Mouse (Mus musculus) C2C12 (cell line): Measurements from ENCODE around the gene Msx2. TPM values are rescaled to one million over a fixed set of nuclear protein-coding genes. Genes with fewer than 3 reads are reported as not detected.

ENCODE experiments used
- H3K27me3 ChIP-seq: one replicate; pipeline ENCODE4 v1.6.1; 2011; ENCODE audit not compliant: control insufficient read depth, insufficient read depth, insufficient read length
- H3K36me3 ChIP-seq: one replicate; pipeline ENCODE4 v1.6.1; 2011; ENCODE audit not compliant: control insufficient read depth, insufficient read depth
- H3K4me3 ChIP-seq: one replicate; pipeline ENCODE4 v1.5.1; 2011; ENCODE audit warnings: mild to moderate bottlenecking, control low read depth; ENCODE audit not compliant: poor library complexity, insufficient read depth, severe bottlenecking
- H3K79me2 ChIP-seq: one replicate; pipeline ENCODE4 v1.6.1; 2011; ENCODE audit not compliant: control insufficient read depth, insufficient read depth
- H3K79me3 ChIP-seq: one replicate; pipeline ENCODE4 v1.6.1; 2011; ENCODE audit warnings: low read depth, control low read depth
- H3ac ChIP-seq: one replicate; pipeline ENCODE3; 2011; ENCODE audit warnings: low read depth; ENCODE audit not compliant: control insufficient read depth, insufficient read length
- CEBPB ChIP-seq: IDR thresholded peaks from one replicate; pipeline ENCODE4 v1.6.1; 2011; ENCODE audit warnings: low read depth, mild to moderate bottlenecking, control low read depth, moderate library complexity
- CTCF ChIP-seq: IDR thresholded peaks from one replicate; pipeline ENCODE4 v1.5.1; 2011; ENCODE audit not compliant: control insufficient read depth, insufficient read depth, insufficient read length
- FOSL1 ChIP-seq: IDR thresholded peaks from one replicate; pipeline ENCODE4 v1.8.0; 2011; ENCODE audit warnings: mild to moderate bottlenecking, low read length; ENCODE audit not compliant: poor library complexity, insufficient read depth, severe bottlenecking
- MAX ChIP-seq: IDR thresholded peaks from one replicate; pipeline ENCODE4 v1.6.1; 2011; ENCODE audit warnings: mild to moderate bottlenecking, control low read depth
- MYOD1 ChIP-seq: IDR thresholded peaks from one replicate; pipeline ENCODE4 v1.6.1; 2011; ENCODE audit warnings: low read depth; ENCODE audit not compliant: control insufficient read depth, insufficient read length
- MYOG ChIP-seq: IDR thresholded peaks from one replicate; pipeline ENCODE4 v1.6.1; 2011; ENCODE audit not compliant: control insufficient read depth, insufficient read length; ENCODE audit errors: extremely low read depth
- USF1 ChIP-seq: IDR thresholded peaks from one replicate; pipeline ENCODE4 v1.6.1; 2011; ENCODE audit warnings: low read depth, mild to moderate bottlenecking, control low read depth, moderate library complexity
- polyA plus RNA-seq: library from polyadenylated mRNA; unstranded; fragments of >200 nt; fragmentation: generic; extraction: Trizol; gene quantifications from one replicate; pipeline ENCODE4 v1.2.1, GENCODE M21; 2012; ENCODE audit warnings: missing spikeins

Gene Msx2
- polyA plus RNA-seq, 1 experiment = 0.15 TPM

DNA sequence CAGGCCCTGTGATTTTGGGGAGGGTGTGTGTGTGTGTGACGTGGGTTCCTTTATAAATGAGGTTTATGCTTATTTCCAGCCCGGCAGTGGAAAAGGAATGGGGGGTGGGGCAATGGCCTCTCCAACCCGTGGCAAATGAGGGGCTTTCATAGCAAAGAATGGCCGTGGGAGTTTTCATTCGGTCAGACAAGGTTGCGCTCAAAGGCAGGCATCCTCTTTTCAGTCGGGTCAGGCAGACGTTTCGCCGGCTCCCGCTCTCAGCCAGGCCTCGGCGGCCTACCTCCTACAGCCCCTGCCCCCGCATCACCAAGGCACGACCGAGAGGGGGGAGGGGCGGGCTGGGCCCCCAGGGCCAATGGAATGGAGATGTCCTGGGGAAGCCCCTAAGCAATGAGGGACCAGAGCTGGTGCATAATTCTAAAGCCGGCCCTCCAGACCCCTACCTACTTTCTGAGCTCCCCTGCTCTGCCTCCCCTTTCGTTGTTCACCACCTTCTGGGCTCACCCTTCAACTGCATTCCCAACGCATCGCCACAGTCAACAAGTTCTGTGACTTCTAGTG is 8.4 kb downstream of the Msx2 start:
- TF ChIP-seq CEBPB = no peak
- TF ChIP-seq FOSL1 = no peak
- no peak for TF ChIP-seq MYOD1
- no peak for TF ChIP-seq MAX
- TF ChIP-seq MYOG = no peak
- no peak for TF ChIP-seq CTCF
- TF ChIP-seq USF1 = no peak
- Histone ChIP-seq H3K79me2 (no peaks in the 10 kb centered on the region), H3K79me3 (no peaks in the 10 kb centered on the region), H3K27me3 (peaks cover 44% of the 10 kb centered on the region), H3K4me3 (no peak overlapping the region), H3K36me3 (no peaks in the 10 kb centered on the region), H3ac (no peak overlapping the region)

DNA sequence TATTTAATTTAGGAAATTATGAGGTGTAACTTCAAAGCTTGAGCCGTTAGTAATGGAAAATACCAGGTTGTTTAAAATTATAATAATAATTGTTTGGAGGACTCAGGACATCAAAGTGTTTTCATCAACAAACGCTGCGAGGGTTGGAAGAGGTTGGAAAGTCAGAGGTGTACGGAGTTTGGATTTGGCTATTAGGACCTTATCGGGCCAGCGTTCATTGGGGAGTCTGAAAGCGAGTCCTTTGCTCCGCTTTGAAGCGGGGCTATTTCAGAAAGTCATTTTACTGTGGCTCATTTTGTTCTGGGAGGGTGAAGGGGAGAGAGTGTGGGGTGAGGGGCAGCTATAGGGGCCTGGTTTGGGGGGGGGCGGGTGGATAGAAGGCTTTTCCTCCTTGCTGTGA is 8.9 kb downstream of the Msx2 start:
- no peaks in the 10 kb centered on the region for H3K79me2 ChIP-seq
- H3K27me3 ChIP-seq = peaks cover 45% of the 10 kb centered on the region
- no peaks in the 10 kb centered on the region for H3K36me3 ChIP-seq
- TF ChIP-seq USF1 (no peak), FOSL1 (no peak)
- H3ac ChIP-seq = no peak overlapping the region
- no peak overlapping the region for H3K4me3 ChIP-seq
- H3K79me3 ChIP-seq = no peaks in the 10 kb centered on the region

DNA sequence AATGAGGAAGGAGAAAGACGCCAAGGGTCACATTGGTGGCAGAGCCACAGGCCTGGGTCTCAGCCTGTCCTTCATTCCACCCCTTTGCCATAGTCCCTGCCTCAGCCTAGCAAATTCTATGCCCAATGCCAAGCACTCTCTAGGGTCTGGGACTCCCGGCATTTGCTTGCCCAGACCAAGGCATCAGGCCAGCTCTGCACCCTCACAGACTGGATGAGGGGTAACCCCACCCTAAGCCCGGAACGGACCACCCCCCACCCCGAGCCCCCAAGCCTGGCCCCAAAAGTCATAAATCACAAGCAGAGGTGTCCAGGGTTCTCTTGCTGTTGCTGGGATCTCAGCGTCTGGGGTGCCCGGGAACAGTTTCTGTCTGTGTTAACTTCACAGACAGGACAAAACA is 9.8 kb downstream of the Msx2 start:
- Histone ChIP-seq H3K4me3 (no peak overlapping the region), H3K79me3 (no peaks in the 10 kb centered on the region), H3K36me3 (no peaks in the 10 kb centered on the region)

DNA sequence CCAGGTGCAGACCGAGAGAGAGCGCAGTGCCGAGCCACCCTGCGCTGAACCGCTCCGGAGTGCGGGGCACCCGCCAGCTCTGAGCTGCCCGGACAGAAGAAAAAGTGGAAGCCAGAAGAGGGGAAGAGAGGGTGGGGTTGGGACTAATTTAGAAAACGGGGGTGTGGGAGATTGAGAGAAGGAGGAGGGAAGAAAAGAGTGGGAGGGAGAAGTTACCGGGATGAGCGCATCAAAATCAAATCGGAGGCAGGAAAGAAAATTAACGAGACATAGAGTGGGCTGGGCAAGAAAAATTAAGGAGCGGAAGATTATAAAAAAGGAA is 10.3 kb downstream of the Msx2 start:
- no peaks in the 10 kb centered on the region for H3K79me3 ChIP-seq
- H3ac ChIP-seq = no peak overlapping the region
- H3K4me3 ChIP-seq = no peak overlapping the region
- H3K36me3 ChIP-seq = no peaks in the 10 kb centered on the region
- TF ChIP-seq USF1 (no peak), MAX (no peak), FOSL1 (no peak), CEBPB (no peak), MYOD1 (no peak)
- peaks cover 42% of the 10 kb centered on the region for H3K27me3 ChIP-seq
- H3K79me2 ChIP-seq = no peaks in the 10 kb centered on the region

More for the DNA sequence above, 9.8 kb downstream of the Msx2 start:
- Histone ChIP-seq H3ac (no peak overlapping the region), H3K79me2 (no peaks in the 10 kb centered on the region), H3K27me3 (peaks cover 44% of the 10 kb centered on the region)
- TF ChIP-seq USF1 = no peak
- no peak for TF ChIP-seq MYOD1
- TF ChIP-seq CEBPB = no peak
- no peak for TF ChIP-seq MAX
- TF ChIP-seq FOSL1 = no peak
- TF ChIP-seq MYOG = no peak
- TF ChIP-seq CTCF = no peak

DNA sequence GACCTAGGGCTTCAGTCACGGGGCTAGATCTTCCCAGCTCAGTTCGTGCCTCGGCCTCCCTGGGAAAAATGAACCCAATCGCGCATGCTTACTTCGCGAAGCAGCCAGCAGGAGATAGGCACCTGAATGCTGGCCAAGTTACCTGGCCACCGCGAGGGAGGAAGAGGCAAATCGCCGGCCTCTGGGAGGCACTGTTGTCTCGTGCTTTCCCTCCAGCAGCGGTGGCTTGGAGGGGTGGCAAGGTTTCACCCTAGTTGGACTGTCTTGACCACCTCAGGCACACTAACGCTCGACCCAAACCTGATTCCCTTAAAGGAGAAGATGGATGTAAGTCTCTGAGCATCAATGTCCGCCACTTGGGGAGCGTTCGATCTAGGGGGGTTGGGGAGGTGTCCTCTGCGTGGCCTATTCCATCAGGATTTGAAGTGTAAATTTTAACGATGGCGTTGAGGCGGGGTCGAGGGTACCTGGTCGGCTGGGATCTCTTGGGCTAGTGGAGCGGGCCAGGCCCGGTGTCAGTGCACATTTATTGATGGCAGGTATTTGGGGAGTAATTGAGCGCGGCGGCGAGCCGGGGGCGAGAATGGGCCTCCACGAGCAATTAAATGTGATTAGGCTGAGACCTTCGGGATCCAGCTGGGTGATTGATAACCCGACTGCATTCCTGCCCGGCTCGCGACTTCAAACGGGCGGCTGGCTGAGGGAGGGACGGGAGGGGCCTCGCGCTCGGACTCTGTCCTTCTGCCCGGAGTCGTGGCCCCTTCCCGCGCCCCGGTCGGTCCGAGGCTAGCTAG is 10.8 kb downstream of the Msx2 start:
- Histone ChIP-seq H3K79me3 (no peaks in the 10 kb centered on the region), H3K4me3 (no peak overlapping the region), H3K27me3 (peaks cover 42% of the 10 kb centered on the region), H3ac (no peak overlapping the region), H3K79me2 (no peaks in the 10 kb centered on the region), H3K36me3 (no peaks in the 10 kb centered on the region)
- no peak for TF ChIP-seq USF1
- TF ChIP-seq CTCF = no peak
- TF ChIP-seq MAX = no peak
- TF ChIP-seq MYOG = no peak
- TF ChIP-seq MYOD1 = no peak
- TF ChIP-seq CEBPB = no peak
- no peak for TF ChIP-seq FOSL1

DNA sequence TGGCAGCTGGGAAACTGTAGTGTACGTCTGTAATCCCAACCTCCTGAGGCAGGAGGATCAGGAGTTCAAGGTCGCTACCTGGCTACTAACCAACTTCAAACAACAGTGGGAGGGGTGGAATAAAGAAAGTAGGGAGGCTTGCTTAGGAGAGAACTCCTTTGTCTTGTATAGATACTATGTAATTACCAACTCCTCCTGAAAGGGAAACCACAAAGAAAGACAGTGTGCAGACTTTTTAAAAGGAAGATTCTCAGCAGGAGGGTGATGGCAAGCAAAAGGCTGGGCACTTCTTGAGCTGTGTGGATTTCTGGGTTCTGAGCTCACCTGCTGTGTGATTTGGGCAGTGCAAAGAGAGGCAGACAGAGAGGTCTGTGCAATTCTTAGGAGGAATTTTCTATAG is 11.5 kb downstream of the Msx2 start:
- Histone ChIP-seq H3ac (no peak overlapping the region), H3K79me3 (no peaks in the 10 kb centered on the region), H3K79me2 (no peaks in the 10 kb centered on the region), H3K4me3 (no peak overlapping the region), H3K36me3 (no peaks in the 10 kb centered on the region), H3K27me3 (peaks cover 42% of the 10 kb centered on the region)
- TF ChIP-seq MYOD1 (no peak), MAX (no peak), MYOG (no peak), USF1 (no peak), FOSL1 (no peak)
